Mouse (Mus musculus) adrenal gland, adult 8-10 months (tissue): ENCODE measurements around the gene Tcea2. TPM values are rescaled to one million over a fixed set of nuclear protein-coding genes. Genes with fewer than 3 reads are reported as not detected.
A peak's percentile ranks its signal among the peaks of the same experiment; 100 is the strongest.

ENCODE experiments used
- DNase-seq: peaks from one replicate; pipeline ENCODE4 v3.0.0; 2022
- total RNA-seq, 4 experiments: library from RNA; stranded (reverse); gene quantifications; 2 replicates each; pipeline ENCODE4 v1.2.4; 2022

Gene Tcea2
- 10 to 100 TPM in 2 of 4 experiments, 1 to 10 TPM in 2; 6.6 to 16.4 (median 11.4) TPM for total RNA-seq

- peak; percentile 62 for DNase-seq
Observed at GRCm38 (mm10) chr2:181679951-181680715, at the start of gene Tcea2. Gene Tcea2 (plus strand): TSS chr2:181680310.

- DNase-seq = no peak
Observed at GRCm38 (mm10) chr2:181632624-181633023, 47.5 kb upstream of the Tcea2 start.

- DNase-seq = no peak
Observed at GRCm38 (mm10) chr2:181635865-181636264, 44.2 kb upstream of the Tcea2 start.

DNA sequence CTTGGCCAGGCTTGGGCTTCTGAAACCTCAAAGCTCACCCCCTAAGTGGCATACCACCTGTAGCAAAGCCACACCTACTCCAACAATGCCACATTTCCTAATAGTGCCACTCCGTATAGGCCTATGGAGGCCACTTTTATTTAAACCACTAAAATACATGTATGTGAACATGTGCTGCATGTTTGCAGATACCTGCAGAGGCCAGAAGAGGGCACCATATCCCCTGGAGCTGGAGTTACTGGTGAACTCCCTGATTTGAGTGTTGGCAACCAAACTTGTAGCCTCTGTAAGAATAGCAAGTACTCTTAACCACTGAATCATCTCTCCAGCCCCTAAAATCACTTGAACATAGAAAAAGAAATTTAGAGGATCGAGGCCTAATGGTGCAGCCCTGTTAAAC is 35.7 kb upstream of the Tcea2 start:
- peak; percentile 23 for DNase-seq

- DNase-seq = no peak
Observed at GRCm38 (mm10) chr2:181645666-181646065, 34.4 kb upstream of the Tcea2 start.

DNA sequence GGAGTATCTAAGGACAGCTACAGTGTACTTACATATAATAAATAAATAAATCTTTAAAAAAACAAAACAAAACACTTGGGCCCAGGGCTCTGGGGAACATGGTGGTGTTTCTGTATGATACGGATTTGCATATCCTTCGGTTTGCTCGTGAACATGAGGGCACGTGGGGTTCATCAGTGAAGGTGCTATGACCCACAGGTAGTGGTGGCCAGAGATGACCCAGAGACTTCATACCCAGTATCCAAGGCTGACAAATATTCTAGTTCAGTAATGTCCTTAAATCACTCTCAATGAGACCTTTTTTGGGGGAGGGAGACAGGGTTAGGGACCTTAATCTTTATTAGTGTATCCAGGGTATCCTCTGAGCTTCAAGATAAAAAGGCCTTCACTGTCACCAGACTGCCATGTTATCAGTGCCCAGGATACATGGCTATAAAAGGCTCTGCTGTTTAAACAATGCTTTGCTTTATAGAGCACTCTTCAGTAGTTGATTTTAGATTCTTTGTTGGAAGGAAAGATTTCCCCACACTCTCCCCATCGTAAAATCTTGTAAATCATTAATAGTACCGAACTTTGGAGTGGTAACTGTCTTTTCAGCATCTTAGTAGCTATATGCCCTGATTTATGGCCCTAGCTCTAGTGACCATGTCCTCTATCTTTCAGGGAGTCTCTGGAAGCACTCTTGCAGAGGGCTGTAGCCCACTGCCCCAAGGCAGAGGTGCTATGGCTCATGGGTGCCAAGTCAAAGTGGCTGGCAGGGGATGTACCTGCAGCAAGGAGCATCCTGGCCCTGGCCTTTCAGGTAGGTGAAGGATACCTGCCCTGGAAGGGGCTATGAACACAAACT is 33.3 kb upstream of the Tcea2 start:
- DNase-seq = no peak

GRCm38 (mm10) chr2:181648926-181649325 is 31.2 kb upstream of the Tcea2 start:
- no peak for DNase-seq

DNA sequence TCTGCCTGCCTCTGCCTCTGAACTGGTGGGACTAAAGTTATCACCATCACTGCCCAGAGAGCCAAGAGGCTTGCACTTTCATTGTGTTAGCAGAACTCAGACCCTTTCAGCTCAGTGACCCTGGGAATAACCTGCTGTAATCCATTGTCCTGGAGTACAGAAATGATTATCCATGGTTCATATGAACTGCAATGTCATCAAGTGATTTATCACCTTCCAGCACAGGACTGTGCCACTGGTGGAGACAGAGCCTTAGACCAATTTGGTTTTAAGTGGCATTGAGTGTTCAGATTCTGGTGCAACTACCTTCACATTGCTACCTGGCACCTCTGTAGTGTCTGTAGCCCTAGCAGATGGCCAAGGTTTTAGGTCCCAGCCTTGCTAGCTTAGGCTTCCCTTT is 27.0 kb upstream of the Tcea2 start:
- no peak for DNase-seq

DNA sequence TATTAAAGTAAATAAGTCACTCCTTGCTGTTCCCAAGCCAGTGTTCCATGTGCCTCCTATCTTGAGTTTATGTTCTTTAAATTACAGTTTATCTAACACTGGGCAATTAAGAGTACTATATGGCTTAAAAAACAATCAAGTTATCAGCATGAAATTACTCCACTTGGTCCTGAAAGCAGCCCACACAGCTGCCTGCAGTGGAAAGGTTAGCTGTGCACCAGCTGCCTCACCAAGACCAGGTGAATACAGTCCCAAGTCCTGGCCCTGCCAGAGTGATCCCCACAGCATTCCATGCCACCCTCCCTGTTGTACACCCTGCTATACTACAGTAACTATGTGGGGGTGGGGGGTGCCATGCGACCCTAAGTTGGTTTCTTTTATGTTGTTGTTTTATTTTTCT is 26.6 kb upstream of the Tcea2 start:
- no peak for DNase-seq

DNA sequence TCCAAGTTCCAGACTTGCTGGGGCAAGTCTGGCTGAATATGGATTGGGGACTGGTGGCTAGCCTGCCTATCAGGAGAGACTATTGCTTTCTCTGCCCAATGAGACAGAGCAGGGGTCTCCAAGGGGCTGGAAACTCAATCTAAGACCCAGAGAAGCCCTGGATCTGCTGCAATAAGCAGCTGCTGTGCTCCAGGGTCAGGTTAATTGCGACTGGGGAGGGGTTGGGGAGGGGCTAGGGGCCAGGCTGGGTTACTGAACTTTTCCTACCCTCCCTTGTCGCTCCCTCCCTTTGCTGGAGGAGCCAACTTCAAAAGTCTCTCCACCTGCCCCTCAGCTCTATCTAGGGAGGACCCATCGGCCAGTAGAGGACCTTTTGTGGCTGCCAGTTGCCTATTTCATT is 23.4 kb upstream of the Tcea2 start, which contains the start of gene Gm29797:
Gm29797 (plus strand) TSS at position 301 of the 400 bp plus-strand sequence.
- DNase-seq = no peak

GRCm38 (mm10) chr2:181657441-181657840 is 22.7 kb upstream of the Tcea2 start:
- DNase-seq = no peak

DNA sequence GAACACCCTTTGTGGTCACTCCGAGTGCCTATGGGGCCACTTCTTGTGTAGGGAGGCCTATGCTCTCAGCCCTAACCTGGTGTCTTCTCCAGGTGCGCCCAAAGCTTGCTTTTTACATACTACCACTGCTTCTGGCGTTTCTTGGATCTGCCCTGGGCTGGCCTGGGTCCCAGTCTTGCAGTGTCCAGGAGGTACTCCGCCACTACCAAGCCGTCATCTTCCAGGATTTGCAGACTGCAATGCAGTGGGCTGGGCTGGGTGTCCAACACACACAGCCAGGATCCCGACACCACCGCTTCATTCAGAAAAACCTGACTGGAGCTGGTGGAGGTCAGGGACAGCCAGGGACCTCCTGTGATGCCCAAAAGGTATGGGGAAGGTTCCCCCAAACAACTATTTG is 21.6 kb upstream of the Tcea2 start:
- DNase-seq = no peak

DNA sequence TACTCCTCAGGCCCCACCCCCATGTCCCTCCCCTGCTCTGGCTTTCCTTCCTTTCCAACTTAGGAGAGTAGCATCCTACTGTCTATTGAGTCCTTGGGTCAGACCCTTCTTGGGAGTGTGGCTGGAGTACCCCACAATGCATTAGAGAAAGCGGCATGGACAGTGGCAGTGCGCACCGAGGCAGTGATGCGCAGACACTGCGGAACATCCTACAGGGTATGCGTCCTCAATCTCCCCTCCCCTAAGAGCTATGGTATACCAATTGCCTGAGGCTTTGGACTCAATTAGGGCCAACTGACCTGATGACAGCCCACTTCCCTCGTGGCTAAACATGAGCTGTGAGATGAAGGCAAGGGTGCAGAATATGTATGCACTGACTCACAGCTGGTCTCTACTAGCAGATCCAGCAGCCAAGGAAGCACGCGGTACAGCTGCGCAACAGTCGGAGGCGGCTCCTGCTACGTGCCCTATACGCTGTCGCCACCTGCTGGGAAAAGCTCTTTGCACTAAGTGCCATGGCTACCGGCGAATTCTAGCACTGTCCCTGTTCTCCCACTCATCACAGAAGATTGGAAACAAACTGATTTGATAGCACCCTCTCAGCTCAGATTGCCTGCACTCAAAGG is 21.1 kb upstream of the Tcea2 start:
- peak; percentile 67 for DNase-seq

- DNase-seq = peak; percentile 84
Observed at GRCm38 (mm10) chr2:181659609-181660055, 20.5 kb upstream of the Tcea2 start.

DNA sequence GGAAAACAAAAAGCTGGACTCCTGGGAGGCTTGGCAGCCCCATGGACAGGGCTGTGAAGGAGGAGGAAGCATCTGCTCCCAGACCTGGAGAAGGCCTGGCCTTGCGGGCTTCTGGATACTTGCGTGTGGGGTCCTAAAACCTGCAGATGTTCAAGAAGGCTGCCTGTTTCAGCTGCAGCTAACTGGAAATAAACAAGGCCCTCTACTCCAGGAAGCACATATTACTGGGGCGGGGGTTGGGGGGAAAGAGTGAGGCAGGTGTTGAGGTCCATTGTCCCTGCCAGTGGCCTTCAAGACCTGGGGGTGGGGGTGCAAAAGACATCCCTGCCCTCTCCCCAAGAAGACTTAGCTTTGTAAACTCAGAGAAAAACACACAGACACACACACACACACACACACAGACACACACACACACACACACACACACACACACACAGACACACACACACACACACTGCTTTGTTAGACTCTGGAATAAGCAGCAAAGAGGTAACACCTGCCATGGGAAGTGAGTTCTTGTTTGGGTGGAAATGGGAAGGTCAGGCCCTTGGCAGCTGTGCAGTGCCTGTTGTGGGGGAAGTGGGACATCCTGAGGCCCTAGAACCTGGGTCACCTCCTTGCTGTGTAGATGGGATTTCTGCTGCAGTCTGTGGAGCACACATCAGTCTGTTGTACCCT is 17.4 kb upstream of the Tcea2 start:
- DNase-seq = peak; percentile 43

- peak; percentile 49 for DNase-seq
Observed at GRCm38 (mm10) chr2:181663298-181663630, 16.8 kb upstream of the Tcea2 start.

DNA sequence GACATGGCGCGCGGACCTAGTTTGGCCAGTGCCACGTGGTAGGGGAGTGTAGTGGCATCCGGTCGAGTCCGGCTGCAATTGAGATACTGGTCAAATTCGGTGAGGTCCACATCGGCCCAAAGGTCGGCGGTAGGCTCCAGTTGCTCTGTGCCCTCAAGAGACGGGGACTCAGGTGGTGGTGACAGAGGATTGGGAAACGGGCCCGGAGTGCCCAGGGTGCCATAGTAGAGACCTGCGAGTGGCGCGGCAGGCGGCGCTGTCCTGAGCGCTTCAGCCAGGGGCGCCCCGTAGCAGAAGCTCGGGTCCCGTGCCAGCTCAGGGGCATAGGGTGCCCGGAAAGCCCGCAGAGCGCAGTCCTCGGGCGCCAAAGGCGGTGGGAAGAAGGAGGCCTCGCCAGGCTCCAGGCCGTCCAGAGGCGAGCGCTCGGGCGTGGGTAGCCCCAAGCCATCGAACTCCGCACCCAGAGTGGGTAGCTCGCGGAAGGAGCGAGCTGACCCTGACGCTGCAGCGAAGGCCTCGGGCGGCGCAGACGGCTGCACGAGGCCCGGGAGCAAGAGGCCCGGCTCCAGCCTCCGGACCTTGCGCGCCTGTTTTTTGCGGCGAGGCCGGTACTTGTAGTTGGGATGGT is 9.7 kb upstream of the Tcea2 start:
- no peak for DNase-seq

DNA sequence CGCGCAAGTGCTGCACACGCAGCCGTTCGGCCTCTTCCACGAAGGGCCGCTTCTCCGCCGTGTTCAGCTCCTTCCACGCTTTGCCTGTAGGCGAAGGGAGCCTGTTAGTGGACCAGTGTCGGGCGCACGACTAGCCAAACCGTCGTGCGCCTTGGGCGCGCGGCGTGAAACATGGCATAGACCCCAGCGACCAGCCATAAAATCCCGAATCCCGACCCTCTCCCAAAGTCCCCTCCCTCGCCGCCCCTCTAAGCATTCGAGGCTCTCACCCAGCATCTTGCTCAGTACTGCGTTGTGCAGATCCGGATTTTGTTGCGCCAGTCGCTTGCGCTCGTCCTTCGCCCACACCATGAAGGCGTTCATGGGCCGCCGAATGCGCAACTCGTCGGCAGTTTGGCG is 9.2 kb upstream of the Tcea2 start:
- no peak for DNase-seq

- DNase-seq = peak; percentile 39
Observed at GRCm38 (mm10) chr2:181671326-181671725, 8.8 kb upstream of the Tcea2 start, which contains the start of gene Sox18. Gene Sox18 (minus strand): TSS chr2:181671640.

DNA sequence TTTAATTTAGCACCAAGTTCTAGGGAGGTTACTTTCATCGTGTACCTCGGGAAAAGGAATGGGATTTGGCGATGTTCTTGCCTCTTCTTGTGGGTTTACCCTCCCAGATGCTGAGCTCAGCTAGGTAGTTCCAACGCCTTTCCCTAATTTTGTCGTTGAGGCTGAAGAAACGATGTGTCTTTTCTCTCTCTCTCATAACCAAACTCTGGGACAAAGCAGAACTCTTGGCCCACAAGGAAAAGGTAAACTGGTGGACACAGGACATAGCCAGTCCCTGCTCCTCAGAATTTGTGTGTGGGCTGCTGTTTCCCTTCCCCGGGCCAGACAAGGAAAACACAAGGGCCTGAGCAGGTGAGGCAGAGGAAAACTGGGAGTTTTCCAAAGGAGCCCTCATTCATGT is 8.1 kb upstream of the Tcea2 start:
- no peak for DNase-seq

DNA sequence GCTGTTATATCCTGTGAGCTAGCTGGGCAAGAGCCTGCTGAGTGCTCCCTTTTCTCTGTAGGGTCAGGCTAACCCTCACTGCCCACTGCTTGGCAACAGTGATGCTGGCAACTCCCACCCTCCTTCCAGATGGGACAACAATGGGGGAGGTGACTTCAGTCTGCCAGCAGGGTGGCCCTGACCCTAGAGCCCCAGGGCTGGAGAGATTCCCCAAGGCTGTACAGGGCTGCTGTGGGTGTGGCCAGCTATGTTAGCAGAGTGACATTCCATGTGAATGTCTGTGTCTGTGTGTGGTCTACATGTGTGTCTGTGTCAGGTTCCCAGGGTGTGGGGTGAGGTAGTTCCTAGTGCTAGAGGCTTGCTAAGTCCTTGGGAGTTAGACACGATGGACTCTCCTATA is 6.6 kb upstream of the Tcea2 start:
- DNase-seq = no peak

GRCm38 (mm10) chr2:181674934-181675333 is 5.2 kb upstream of the Tcea2 start:
- no peak for DNase-seq
